Mouse (Mus musculus) limb, embryonic 10.5 days (tissue): ENCODE data around the gene Hand2. TPM values are rescaled to one million over a fixed set of nuclear protein-coding genes. Genes with fewer than 3 reads are reported as not detected.
A peak's percentile ranks its signal among the peaks of the same experiment; 100 is the strongest.

Source experiments
- DNase-seq: peaks from one replicate; pipeline ENCODE4 v3.0.0-alpha.2; 2017; ENCODE audit warnings: low spot score
- H3K27ac ChIP-seq: fragments of 300-500 bp; sonication (generic); 2 replicates; pipeline ENCODE4 v1.5.1; 2016; ENCODE audit warnings: mild to moderate bottlenecking
- H3K27me3 ChIP-seq: fragments of 300-500 bp; sonication (generic); 2 replicates; pipeline ENCODE4 v1.6.1; 2016; ENCODE audit warnings: low read depth, mild to moderate bottlenecking; ENCODE audit not compliant: poor library complexity, severe bottlenecking
- H3K36me3 ChIP-seq: fragments of 300-500 bp; sonication (generic); 2 replicates; pipeline ENCODE4 v1.6.1; 2016; ENCODE audit warnings: mild to moderate bottlenecking, moderate library complexity
- H3K4me1 ChIP-seq: fragments of 300-500 bp; sonication (generic); 2 replicates; pipeline ENCODE4 v1.6.1; 2016
- H3K4me3 ChIP-seq: fragments of 300-500 bp; sonication (generic); 2 replicates; pipeline ENCODE4 v1.5.1; 2016; ENCODE audit warnings: mild to moderate bottlenecking, moderate library complexity
- H3K9me3 ChIP-seq: fragments of 300-500 bp; sonication (generic); replicated peaks from 2 replicates; pipeline ENCODE4 v1.6.1; 2016; ENCODE audit warnings: mild to moderate bottlenecking
- WGBS: fragments of 180-500 bp; shearing (Covaris S2); methylation state at CpG from one replicate; pipeline ENCODE4 v1.1.7; 2016; 5-methylcytosine and 5-hydroxymethylcytosine counted together
- polyA plus RNA-seq: library from polyadenylated mRNA; unstranded; fragments of >200 nt; fragmentation: Nextera tagmentation; extraction: Ambion mirVana; gene quantifications from 2 replicates; pipeline ENCODE4 v1.2.1, GENCODE M21; 2016

Hand2 gene
- polyA plus RNA-seq, 1 experiment from 2014 or later, result 9.8 TPM

GRCm38 (mm10) chr8:57317890-57318480, 2.8 kb upstream of the Hand2 start:
- H3K4me3 ChIP-seq, result peak overlapping the region; percentile 89
- DNase-seq, result peak; percentile 42
- WGBS, result 8% methylated on average over 5 of the region's 5 CpGs

GRCm38 (mm10) chr8:57319092-57319980, 1.4 kb upstream of the Hand2 start:
- H3K9me3 ChIP-seq, result no peaks in the 10 kb centered on the region
- peaks cover 46% of the 10 kb centered on the region for H3K4me1 ChIP-seq
- under 1% methylated on average over 17 of the region's 17 CpGs for WGBS
- H3K36me3 ChIP-seq, result peaks cover 10% of the 10 kb centered on the region
- H3K4me3 ChIP-seq, result peak overlapping the region; percentile 89
- H3K27me3 ChIP-seq, result peaks cover 84% of the 10 kb centered on the region
- DNase-seq, result peak; percentile 58
- H3K27ac ChIP-seq, result peak overlapping the region; percentile 99

More at GRCm38 (mm10) chr8:57317890-57318480, 2.8 kb upstream of the Hand2 start:
- Histone ChIP-seq H3K27me3 (peaks cover 84% of the 10 kb centered on the region), H3K4me1 (peaks cover 53% of the 10 kb centered on the region), H3K36me3 (no peaks in the 10 kb centered on the region), H3K9me3 (no peaks in the 10 kb centered on the region), H3K27ac (peak overlapping the region; percentile 99)

- H3K27me3 ChIP-seq, result peaks cover 85% of the 10 kb centered on the region
- H3K36me3 ChIP-seq, result peaks cover 15% of the 10 kb centered on the region
- H3K4me1 ChIP-seq, result peaks cover 45% of the 10 kb centered on the region
- WGBS, result under 1% methylated on average over 22 of the region's 22 CpGs
- peak overlapping the region; percentile 89 for H3K4me3 ChIP-seq
- H3K9me3 ChIP-seq, result no peaks in the 10 kb centered on the region
- peak; percentile 65 for DNase-seq
- H3K27ac ChIP-seq, result peak overlapping the region; percentile 99
Observed at GRCm38 (mm10) chr8:57319981-57320585, 700 bp upstream of the Hand2 start.

GRCm38 (mm10) chr8:57321898-57322895, 1.4 kb downstream of the Hand2 start:
- Histone ChIP-seq H3K4me3 (peak overlapping the region; percentile 89), H3K36me3 (peaks cover 35% of the 10 kb centered on the region), H3K4me1 (peaks cover 61% of the 10 kb centered on the region), H3K27me3 (peaks cover 85% of the 10 kb centered on the region), H3K9me3 (no peaks in the 10 kb centered on the region), H3K27ac (peak overlapping the region; percentile 99)
- under 1% methylated on average over 54 of the region's 64 CpGs for WGBS
- DNase-seq, result peak; percentile 71

- Histone ChIP-seq H3K9me3 (no peaks in the 10 kb centered on the region), H3K4me1 (peaks cover 66% of the 10 kb centered on the region), H3K36me3 (peaks cover 39% of the 10 kb centered on the region), H3K27ac (peak overlapping the region; percentile 99), H3K27me3 (peaks cover 85% of the 10 kb centered on the region), H3K4me3 (peak overlapping the region; percentile 89)
- under 1% methylated on average over 31 of the region's 31 CpGs for WGBS
- DNase-seq, result peak; percentile 67
Observed at GRCm38 (mm10) chr8:57322961-57323941, 2.5 kb downstream of the Hand2 start.

- no peaks in the 10 kb centered on the region for H3K9me3 ChIP-seq
- peak overlapping the region; percentile 99 for H3K27ac ChIP-seq
- 1% methylated on average over 12 of the region's 12 CpGs for WGBS
- H3K4me1 ChIP-seq, result peaks cover 66% of the 10 kb centered on the region
- H3K27me3 ChIP-seq, result peaks cover 85% of the 10 kb centered on the region
- H3K4me3 ChIP-seq, result peak overlapping the region; percentile 89
- peak; percentile 41 for DNase-seq
- peaks cover 39% of the 10 kb centered on the region for H3K36me3 ChIP-seq
Observed at GRCm38 (mm10) chr8:57324091-57324490, 3.3 kb downstream of the Hand2 start.

GRCm38 (mm10) chr8:57324671-57325070, 3.9 kb downstream of the Hand2 start:
- under 1% methylated on average over 5 of the region's 5 CpGs for WGBS
- peaks cover 85% of the 10 kb centered on the region for H3K27me3 ChIP-seq
- peaks cover 39% of the 10 kb centered on the region for H3K36me3 ChIP-seq
- H3K9me3 ChIP-seq, result no peaks in the 10 kb centered on the region
- H3K27ac ChIP-seq, result peak overlapping the region; percentile 99
- peaks cover 65% of the 10 kb centered on the region for H3K4me1 ChIP-seq
- peak; percentile 45 for DNase-seq
- peak overlapping the region; percentile 89 for H3K4me3 ChIP-seq

GRCm38 (mm10) chr8:57325111-57325891, 4.5 kb downstream of the Hand2 start:
- WGBS, result 2% methylated on average over 21 of the region's 21 CpGs
- H3K27ac ChIP-seq, result peak overlapping the region; percentile 99
- DNase-seq, result peak; percentile 64

GRCm38 (mm10) chr8:57326091-57327065, 5.6 kb downstream of the Hand2 start:
- H3K27me3 ChIP-seq, result peaks cover 90% of the 10 kb centered on the region
- peak; percentile 57 for DNase-seq

More at GRCm38 (mm10) chr8:57325111-57325891, 4.5 kb downstream of the Hand2 start:
- Histone ChIP-seq H3K9me3 (no peaks in the 10 kb centered on the region), H3K4me3 (peak overlapping the region; percentile 89), H3K36me3 (peaks cover 39% of the 10 kb centered on the region), H3K4me1 (peaks cover 62% of the 10 kb centered on the region), H3K27me3 (peaks cover 85% of the 10 kb centered on the region)

More at GRCm38 (mm10) chr8:57326091-57327065, 5.6 kb downstream of the Hand2 start:
- Histone ChIP-seq H3K9me3 (no peaks in the 10 kb centered on the region), H3K36me3 (peaks cover 39% of the 10 kb centered on the region), H3K4me1 (peaks cover 65% of the 10 kb centered on the region), H3K4me3 (peak overlapping the region; percentile 89), H3K27ac (peak overlapping the region; percentile 99)
- WGBS, result 5% methylated on average over 27 of the region's 27 CpGs
